Mouse (Mus musculus): ENCODE results near the gene Cd209e. TPM values are rescaled to one million over a fixed set of nuclear protein-coding genes. Genes with fewer than 3 reads are reported as not detected.
"Not testable (repeated sequence)": the region's sequence is repeated elsewhere in the genome, so short reads cannot be mapped to it uniquely, and the experiment has no call there.

Gene Cd209e
- polyA plus RNA-seq (2014; fragmentation: Nextera tagmentation; extraction: Ambion mirVana): not detected in 2 replicates

- WGBS: 81% methylated on average over 2 of the region's 2 CpGs
- no peaks in the 10 kb centered on the region for H3K27me3 ChIP-seq (ENCODE audit: control insufficient read depth, insufficient read depth, low read length)
- no peak within 1 kb of the TSS for H3K27ac ChIP-seq (ENCODE audit: low read depth, low read length)
- H3K4me3 ChIP-seq (ENCODE audit: low read depth, low read length): no peak within 1 kb of the TSS
- ATAC-seq (ENCODE audit: low read depth): no peak
- H3K36me3 ChIP-seq (ENCODE audit: control insufficient read depth, insufficient read depth, low read length): no peaks in the 10 kb centered on the region
- H3K4me1 ChIP-seq (ENCODE audit: control insufficient read depth, insufficient read depth, low read length): no peaks in the 10 kb centered on the region
- H3K4me2 ChIP-seq (ENCODE audit: low read depth, low read length): no peak within 1 kb of the TSS
- H3K9me3 ChIP-seq (ENCODE audit: control insufficient read depth, low read length): 0 out of 2 replicates have a peak, but pooled peaks cover 2% of the 10 kb centered on the region
- no peak within 1 kb of the TSS for H3K9ac ChIP-seq (replicated peaks; ENCODE audit: low read depth, low read length)
Observed at GRCm38 (mm10) chr8:3854209-3854608, at the start of gene Cd209e. Gene Cd209e (minus strand): TSS chr8:3854309.

- H3K9me3 ChIP-seq (ENCODE audit: control insufficient read depth, low read length): peaks cover 11% of the 10 kb centered on the region
- WGBS: 75% methylated on average over 4 of the region's 4 CpGs
- H3K27me3 ChIP-seq (ENCODE audit: control insufficient read depth, insufficient read depth, low read length): no peaks in the 10 kb centered on the region
- H3K36me3 ChIP-seq (ENCODE audit: control insufficient read depth, insufficient read depth, low read length): no peaks in the 10 kb centered on the region
- no peak within 1 kb of the TSS for H3K4me3 ChIP-seq (ENCODE audit: low read depth, low read length)
- H3K4me2 ChIP-seq (ENCODE audit: low read depth, low read length): no peak within 1 kb of the TSS
- H3K27ac ChIP-seq (ENCODE audit: low read depth, low read length): no peak within 1 kb of the TSS
- H3K4me1 ChIP-seq (ENCODE audit: control insufficient read depth, insufficient read depth, low read length): no peaks in the 10 kb centered on the region
- ATAC-seq (ENCODE audit: low read depth): no peak
- no peak within 1 kb of the TSS for H3K9ac ChIP-seq (replicated peaks; ENCODE audit: low read depth, low read length)
Observed at GRCm38 (mm10) chr8:3878455-3878854, 24.3 kb upstream of the Cd209e start, which contains the start of gene Cd209d. Gene Cd209d (minus strand): TSS chr8:3878555.

GRCm38 (mm10) chr8:3876121-3876520, 22.0 kb upstream of the Cd209e start:
- no peak for ATAC-seq (ENCODE audit: low read depth)
- 80% methylated on average over 2 of the region's 2 CpGs for WGBS

GRCm38 (mm10) chr8:3862736-3863135, 8.6 kb upstream of the Cd209e start:
- not testable (repeated sequence) for H3K27ac ChIP-seq (ENCODE audit: low read depth, low read length); H3K4me3 ChIP-seq (ENCODE audit: low read depth, low read length); H3K9ac ChIP-seq (replicated peaks; ENCODE audit: low read depth, low read length); H3K4me2 ChIP-seq (ENCODE audit: low read depth, low read length); H3K27me3 ChIP-seq (ENCODE audit: control insufficient read depth, insufficient read depth, low read length); H3K4me1 ChIP-seq (ENCODE audit: control insufficient read depth, insufficient read depth, low read length); H3K36me3 ChIP-seq (ENCODE audit: control insufficient read depth, insufficient read depth, low read length); ATAC-seq (ENCODE audit: low read depth); H3K9me3 ChIP-seq (ENCODE audit: control insufficient read depth, low read length)

More at GRCm38 (mm10) chr8:3876121-3876520, 22.0 kb upstream of the Cd209e start:
- no peak overlapping the region for H3K27ac ChIP-seq (ENCODE audit: low read depth, low read length)
- H3K9me3 ChIP-seq (ENCODE audit: control insufficient read depth, low read length): peaks cover 16% of the 10 kb centered on the region
- no peaks in the 10 kb centered on the region for H3K36me3 ChIP-seq (ENCODE audit: control insufficient read depth, insufficient read depth, low read length)
- H3K27me3 ChIP-seq (ENCODE audit: control insufficient read depth, insufficient read depth, low read length): no peaks in the 10 kb centered on the region
- no peak overlapping the region for H3K9ac ChIP-seq (replicated peaks; ENCODE audit: low read depth, low read length)
- H3K4me1 ChIP-seq (ENCODE audit: control insufficient read depth, insufficient read depth, low read length): no peaks in the 10 kb centered on the region
- H3K4me3 ChIP-seq (ENCODE audit: low read depth, low read length): no peak overlapping the region
- H3K4me2 ChIP-seq (ENCODE audit: low read depth, low read length): no peak overlapping the region

GRCm38 (mm10) chr8:3803091-3803490, 51.0 kb downstream of the Cd209e start:
- 90% methylated on average over 14 of the region's 14 CpGs for WGBS
- no peaks in the 10 kb centered on the region for H3K4me1 ChIP-seq (ENCODE audit: control insufficient read depth, insufficient read depth, low read length)
- ATAC-seq (ENCODE audit: low read depth): no peak
- H3K36me3 ChIP-seq (ENCODE audit: control insufficient read depth, insufficient read depth, low read length): no peaks in the 10 kb centered on the region
- no peaks in the 10 kb centered on the region for H3K9me3 ChIP-seq (ENCODE audit: control insufficient read depth, low read length)
- H3K9ac ChIP-seq (replicated peaks; ENCODE audit: low read depth, low read length): no peak overlapping the region
- H3K4me2 ChIP-seq (ENCODE audit: low read depth, low read length): no peak overlapping the region
- H3K27ac ChIP-seq (ENCODE audit: low read depth, low read length): no peak overlapping the region
- H3K4me3 ChIP-seq (ENCODE audit: low read depth, low read length): no peak overlapping the region
- no peaks in the 10 kb centered on the region for H3K27me3 ChIP-seq (ENCODE audit: control insufficient read depth, insufficient read depth, low read length)

Other genes starting within 250 kb of the Cd209e start
- gene Xab2, start 233.0 kb downstream of the Cd209e start, polyA plus RNA-seq (2014; fragmentation: Nextera tagmentation; extraction: Ambion mirVana): 48.0 and 48.5 TPM in 2 replicates
- gene Pet100, start 232.8 kb downstream of the Cd209e start, polyA plus RNA-seq (2014; fragmentation: Nextera tagmentation; extraction: Ambion mirVana): 81.2 and 89.1 TPM in 2 replicates
- gene Pcp2, start 228.8 kb downstream of the Cd209e start, polyA plus RNA-seq (2014; fragmentation: Nextera tagmentation; extraction: Ambion mirVana): 0.18 and 0.29 TPM in 2 replicates
- gene Stxbp2, start 223.4 kb downstream of the Cd209e start, polyA plus RNA-seq (2014; fragmentation: Nextera tagmentation; extraction: Ambion mirVana): 33.7 and 40.4 TPM in 2 replicates
- gene Retn, start 198.5 kb downstream of the Cd209e start, polyA plus RNA-seq (2014; fragmentation: Nextera tagmentation; extraction: Ambion mirVana): 0.54 and 0.63 TPM in 2 replicates
- 0.27 TPM in 1 of 2 replicates, not detected in the other for gene Mcemp1, start 188.6 kb downstream of the Cd209e start, polyA plus RNA-seq (2014; fragmentation: Nextera tagmentation; extraction: Ambion mirVana)
- gene Fcor, start 181.9 kb downstream of the Cd209e start, polyA plus RNA-seq (2014; fragmentation: Nextera tagmentation; extraction: Ambion mirVana): 14.2 and 27.6 TPM in 2 replicates
- gene Trappc5, start 178.0 kb downstream of the Cd209e start, polyA plus RNA-seq (2014; fragmentation: Nextera tagmentation; extraction: Ambion mirVana): 41.4 and 48.4 TPM in 2 replicates
- 0.15 and 0.28 TPM in 2 replicates for gene Fcer2a, start 160.1 kb downstream of the Cd209e start, polyA plus RNA-seq (2014; fragmentation: Nextera tagmentation; extraction: Ambion mirVana)
- gene Clec4g, start 133.7 kb downstream of the Cd209e start, polyA plus RNA-seq (2014; fragmentation: Nextera tagmentation; extraction: Ambion mirVana): not detected in 2 replicates
- gene Cd209a, start 105.3 kb downstream of the Cd209e start, polyA plus RNA-seq (2014; fragmentation: Nextera tagmentation; extraction: Ambion mirVana): not detected in 2 replicates
- gene Cd209d, start 24.2 kb upstream of the Cd209e start, polyA plus RNA-seq (2014; fragmentation: Nextera tagmentation; extraction: Ambion mirVana): not detected in 2 replicates
- gene Cd209b, start 72.5 kb upstream of the Cd209e start, polyA plus RNA-seq (2014; fragmentation: Nextera tagmentation; extraction: Ambion mirVana): not detected in 2 replicates
- 0.64 and 0.88 TPM in 2 replicates for gene Cd209c, start 100.4 kb upstream of the Cd209e start, polyA plus RNA-seq (2014; fragmentation: Nextera tagmentation; extraction: Ambion mirVana)